Mouse (Mus musculus): Measurements from ENCODE around the gene Slf2.

Gene Slf2

GRCm38 (mm10) chr19:45012636-45013035 is 81.7 kb downstream of the Slf2 start:
- peak; percentile 54 for DNase-seq (ENCODE audit: low read depth)

GRCm38 (mm10) chr19:45013581-45014225 is 82.8 kb downstream of the Slf2 start:
- no peak for DNase-seq (ENCODE audit: low read depth)

GRCm38 (mm10) chr19:45014335-45014971 is 83.5 kb downstream of the Slf2 start, which contains the start of gene Lzts2:
TSS of gene Lzts2 (plus strand) at chr19:45014414.
- DNase-seq (ENCODE audit: low read depth) = peak; percentile 56

GRCm38 (mm10) chr19:45014981-45015402 is 84.0 kb downstream of the Slf2 start:
- DNase-seq (ENCODE audit: low read depth) = no peak

GRCm38 (mm10) chr19:45015518-45016281 is 84.7 kb downstream of the Slf2 start:
- peak; percentile 79 for DNase-seq (ENCODE audit: low read depth)

- DNase-seq (ENCODE audit: low read depth) = peak; percentile 51
Measured at GRCm38 (mm10) chr19:45016341-45017215, 85.6 kb downstream of the Slf2 start.

- DNase-seq (ENCODE audit: low read depth) = peak; percentile 46
Measured at GRCm38 (mm10) chr19:45017216-45017771, 86.3 kb downstream of the Slf2 start.

- DNase-seq (ENCODE audit: low read depth) = peak; percentile 53
Measured at GRCm38 (mm10) chr19:45017909-45018308, 87.0 kb downstream of the Slf2 start.

- no peak for DNase-seq (ENCODE audit: low read depth)
Measured at GRCm38 (mm10) chr19:45018351-45018831, 87.4 kb downstream of the Slf2 start.

- DNase-seq (ENCODE audit: low read depth) = no peak
Measured at GRCm38 (mm10) chr19:45020348-45020747, 89.4 kb downstream of the Slf2 start.

- DNase-seq (ENCODE audit: low read depth) = no peak
Measured at GRCm38 (mm10) chr19:45021362-45021761, 90.4 kb downstream of the Slf2 start.

GRCm38 (mm10) chr19:45023993-45024392 is 93.0 kb downstream of the Slf2 start:
- no peak for DNase-seq (ENCODE audit: low read depth)

- DNase-seq (ENCODE audit: low read depth) = no peak
Measured at GRCm38 (mm10) chr19:45024775-45025174, 93.8 kb downstream of the Slf2 start.

GRCm38 (mm10) chr19:45025937-45026568 is 95.1 kb downstream of the Slf2 start:
- no peak for DNase-seq (ENCODE audit: low read depth)

- DNase-seq (ENCODE audit: low read depth) = no peak
Measured at GRCm38 (mm10) chr19:45026958-45027670, 96.2 kb downstream of the Slf2 start.

GRCm38 (mm10) chr19:45027848-45028247 is 96.9 kb downstream of the Slf2 start:
- no peak for DNase-seq (ENCODE audit: low read depth)

GRCm38 (mm10) chr19:45028746-45029145 is 97.8 kb downstream of the Slf2 start:
- DNase-seq (ENCODE audit: low read depth) = no peak

- no peak for DNase-seq (ENCODE audit: low read depth)
Measured at GRCm38 (mm10) chr19:45029571-45029970, 98.6 kb downstream of the Slf2 start.

GRCm38 (mm10) chr19:45030111-45030510 is 99.2 kb downstream of the Slf2 start:
- DNase-seq (ENCODE audit: low read depth) = peak; percentile 82
